Mouse (Mus musculus) bone marrow macrophage, adult 2 months (primary cell): ENCODE measurements around the gene C5ar1. TPM values are rescaled to one million over a fixed set of nuclear protein-coding genes. Genes with fewer than 3 reads are reported as not detected.
"Not testable (repeated sequence)": the region's sequence is repeated elsewhere in the genome, so short reads cannot be mapped to it uniquely, and the experiment has no call there.

Experiments
- H3K27ac ChIP-seq: 2 replicates; pipeline ENCODE4 v1.5.1; 2012; ENCODE audit warnings: low read depth, low read length; ENCODE audit not compliant: insufficient read depth
- H3K4me1 ChIP-seq: 2 replicates; pipeline ENCODE4 v1.6.1; 2012; ENCODE audit warnings: low read length; ENCODE audit not compliant: control insufficient read depth, insufficient read depth
- H3K4me3 ChIP-seq: 2 replicates; pipeline ENCODE4 v1.5.1; 2012; ENCODE audit warnings: mild to moderate bottlenecking, low read length, moderate library complexity; ENCODE audit not compliant: insufficient read depth
- CTCF ChIP-seq: IDR thresholded peaks from 2 replicates; pipeline ENCODE4 v1.5.1; 2012; ENCODE audit warnings: low read depth, mild to moderate bottlenecking, low read length, moderate library complexity
- POLR2A ChIP-seq: IDR thresholded peaks from 2 replicates; pipeline ENCODE4 v1.6.1; 2012; ENCODE audit warnings: mild to moderate bottlenecking, low read depth, low read length, borderline replicate concordance
- polyA plus RNA-seq: library from polyadenylated mRNA; stranded (reverse); fragments of >200 nt; gene quantifications from 2 replicates; pipeline ENCODE4 v1.2.4, GENCODE M21; 2012; ENCODE audit not compliant: missing spikeins, insufficient read depth, insufficient read length

C5ar1 gene
- polyA plus RNA-seq, 1 experiment, result 511 TPM

DNA sequence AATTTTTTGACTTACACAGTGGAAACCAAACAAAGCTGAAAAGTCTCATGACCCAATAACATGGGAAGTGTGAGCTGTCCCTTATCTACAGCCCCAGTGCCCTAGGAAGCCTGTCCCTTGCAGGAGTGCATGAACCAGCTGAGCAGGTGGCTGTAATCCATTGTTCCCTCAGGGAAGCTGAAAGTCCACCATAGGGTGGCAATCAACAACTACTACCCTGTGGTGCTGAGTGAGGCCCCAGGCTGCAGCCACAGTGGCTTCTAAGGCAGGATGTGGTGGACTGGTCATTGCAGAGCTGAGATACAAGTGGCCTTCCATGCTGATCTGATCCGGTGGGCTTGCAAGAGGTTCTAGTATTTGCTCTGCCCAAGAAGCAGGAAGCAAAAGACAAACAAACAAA lies 1.8 kb upstream of the C5ar1 start:
- Histone ChIP-seq H3K27ac (peak overlapping the region; percentile 70), H3K4me1 (peaks cover 46% of the 10 kb centered on the region), H3K4me3 (no peak overlapping the region)
- TF ChIP-seq CTCF (no peak), POLR2A (no peak)

DNA sequence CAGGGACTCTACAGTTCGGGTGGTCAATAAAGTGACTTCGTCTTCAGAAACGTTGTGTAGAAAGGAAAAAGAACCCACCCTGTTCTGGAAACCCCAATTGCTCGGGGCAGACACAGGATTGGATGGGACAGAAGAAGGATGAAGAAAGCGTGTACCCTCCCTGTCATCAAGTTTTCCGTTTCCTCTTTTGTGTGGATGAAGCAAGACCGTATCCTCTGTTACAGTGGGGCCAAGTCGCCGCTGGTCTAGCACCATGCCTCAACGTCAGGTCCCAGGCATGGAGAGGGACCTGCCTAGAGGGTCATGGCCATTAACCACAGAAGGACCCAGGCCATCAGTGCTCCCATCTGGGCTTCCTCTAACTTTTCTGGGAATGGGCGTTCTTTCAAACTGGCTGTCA lies 1.5 kb downstream of the C5ar1 start:
- H3K27ac ChIP-seq, result peak overlapping the region; percentile 93

GRCm38 (mm10) chr7:16255963-16256362 lies 3.4 kb downstream of the C5ar1 start:
- peak overlapping the region; percentile 92 for H3K27ac ChIP-seq
- H3K4me1 ChIP-seq, result peaks cover 47% of the 10 kb centered on the region

More for the DNA sequence above, 1.5 kb downstream of the C5ar1 start:
- Histone ChIP-seq H3K4me1 (peaks cover 49% of the 10 kb centered on the region), H3K4me3 (peak overlapping the region; percentile 62)
- no peak for TF ChIP-seq CTCF
- TF ChIP-seq POLR2A, result no peak

DNA sequence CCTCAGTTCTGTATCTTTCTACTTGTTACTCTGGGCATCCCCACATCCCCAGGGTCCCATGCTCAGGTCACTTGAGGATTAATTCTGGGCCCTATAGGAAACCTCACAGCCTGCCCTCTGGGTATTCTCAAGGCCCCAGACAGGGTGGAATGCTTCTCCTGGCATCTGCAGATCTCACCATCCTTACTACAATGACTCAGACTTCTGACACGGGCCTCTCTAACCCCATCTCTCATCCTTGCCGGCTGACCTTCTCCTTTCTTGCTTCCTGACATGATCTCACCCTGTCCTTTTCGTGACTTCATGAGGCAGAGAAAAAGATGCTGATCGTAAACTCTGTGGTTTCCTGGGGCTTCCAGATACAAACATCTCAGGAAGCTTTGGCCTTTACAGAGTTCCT lies 5.1 kb downstream of the C5ar1 start:
- TF ChIP-seq POLR2A (no peak), CTCF (no peak)
- Histone ChIP-seq H3K4me3 (peak overlapping the region; percentile 41; the same call in 1 of the 2 replicates), H3K4me1 (peaks cover 43% of the 10 kb centered on the region), H3K27ac (peak overlapping the region; percentile 97)

More at GRCm38 (mm10) chr7:16255963-16256362, 3.4 kb downstream of the C5ar1 start:
- H3K4me3 ChIP-seq, result not testable (repeated sequence)

- H3K4me1 ChIP-seq, result peaks cover 49% of the 10 kb centered on the region
- H3K4me3 ChIP-seq, result no peak overlapping the region
- no peak for TF ChIP-seq POLR2A
- TF ChIP-seq CTCF, result no peak
- H3K27ac ChIP-seq, result peak overlapping the region; percentile 76
Measured at GRCm38 (mm10) chr7:16250687-16251086, 8.7 kb downstream of the C5ar1 start.

- Histone ChIP-seq H3K27ac (peak overlapping the region; percentile 94), H3K4me1 (peaks cover 58% of the 10 kb centered on the region), H3K4me3 (no peak overlapping the region)
- no peak for TF ChIP-seq POLR2A
- no peak for TF ChIP-seq CTCF
Measured at GRCm38 (mm10) chr7:16245958-16246357, 13.4 kb downstream of the C5ar1 start.

DNA sequence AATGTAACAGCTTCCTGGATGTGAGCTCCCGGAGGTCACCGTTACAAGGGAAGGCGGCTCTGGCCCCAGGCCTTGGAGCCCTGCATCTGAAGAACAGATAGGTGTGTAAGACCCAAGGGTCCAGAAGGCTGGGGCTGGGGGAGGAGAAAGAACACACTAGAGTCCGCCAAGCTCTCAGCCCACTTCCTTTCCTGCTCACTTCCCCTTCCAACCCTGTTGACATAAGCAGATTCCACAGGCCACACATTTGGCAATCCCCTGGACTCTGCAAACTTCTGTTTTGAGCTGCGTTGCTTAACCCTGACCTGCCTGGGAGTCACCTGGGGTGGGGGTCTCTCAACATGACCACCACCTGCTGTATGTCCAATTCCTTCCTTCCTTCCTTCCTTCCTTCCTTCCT lies 15.3 kb downstream of the C5ar1 start, which contains the start of gene C5ar2:
C5ar2 (minus strand) TSS at position 88 of the 400 bp plus-strand sequence.
- TF ChIP-seq POLR2A (no peak), CTCF (no peak)
- H3K4me1 ChIP-seq, result peaks cover 62% of the 10 kb centered on the region
- peak within 1 kb of the TSS; percentile 43 for H3K4me3 ChIP-seq
- H3K27ac ChIP-seq, result peak within 1 kb of the TSS; percentile 94

DNA sequence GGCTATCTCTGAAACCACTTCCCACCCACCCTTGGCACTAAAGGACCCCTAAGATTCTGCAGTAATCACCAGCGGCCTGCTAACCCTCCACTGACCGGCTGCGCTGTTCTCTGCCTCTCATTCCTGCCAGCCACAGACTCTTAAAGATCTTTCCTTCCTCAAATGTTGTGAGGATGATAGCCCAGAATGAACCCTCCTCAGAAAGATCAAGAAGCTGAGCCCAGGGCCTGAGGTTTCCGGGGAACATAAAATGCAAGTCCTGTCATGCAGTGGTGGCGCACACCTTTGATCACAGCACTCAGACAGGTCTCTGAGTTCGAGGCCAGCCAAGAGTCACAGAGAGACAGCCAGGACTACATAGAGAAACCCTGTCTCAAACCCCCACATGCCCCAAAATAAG lies 17.1 kb downstream of the C5ar1 start:
- Histone ChIP-seq H3K4me1 (peaks cover 59% of the 10 kb centered on the region), H3K4me3 (peak overlapping the region; percentile 36), H3K27ac (peak overlapping the region; percentile 88)
- TF ChIP-seq CTCF, result no peak
- no peak for TF ChIP-seq POLR2A

- TF ChIP-seq POLR2A (no peak), CTCF (no peak; the same call in 1 of the 2 replicates)
- peaks cover 57% of the 10 kb centered on the region for H3K4me1 ChIP-seq
- peak overlapping the region; percentile 36 for H3K4me3 ChIP-seq
- peak overlapping the region; percentile 88 for H3K27ac ChIP-seq
Measured at GRCm38 (mm10) chr7:16241787-16242186, 17.6 kb downstream of the C5ar1 start.

- Histone ChIP-seq H3K4me1 (peaks cover 56% of the 10 kb centered on the region), H3K27ac (no peak overlapping the region), H3K4me3 (no peak overlapping the region; the same call in 1 of the 2 replicates)
- no peak for TF ChIP-seq POLR2A
Measured at GRCm38 (mm10) chr7:16240978-16241303, 18.4 kb downstream of the C5ar1 start.
